Mouse (Mus musculus): ENCODE results near the gene Yipf2.
"Not testable (repeated sequence)": the region's sequence is repeated elsewhere in the genome, so short reads cannot be mapped to it uniquely, and the experiment has no call there.

Gene Yipf2

DNA sequence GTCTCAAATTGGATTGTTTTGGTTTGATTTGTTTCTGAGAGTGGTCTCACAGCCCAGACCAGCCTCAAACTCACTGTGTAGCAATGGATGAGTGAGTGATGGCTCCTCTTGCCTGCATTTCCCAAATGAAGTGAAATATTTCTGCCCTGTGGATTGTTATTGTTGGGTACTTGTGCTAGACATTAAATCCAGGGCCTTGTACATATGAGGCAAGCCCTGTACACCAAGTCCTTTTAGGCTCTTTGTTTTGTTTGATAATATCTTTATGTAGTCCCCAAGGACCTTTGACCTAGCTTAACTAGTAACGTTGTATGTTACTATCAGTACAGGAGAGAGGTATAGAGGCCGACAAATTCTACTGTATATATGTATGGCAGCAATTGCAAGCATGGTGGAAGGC lies 2.2 kb upstream of the Yipf2 start:
- no peak for DNase-seq

DNA sequence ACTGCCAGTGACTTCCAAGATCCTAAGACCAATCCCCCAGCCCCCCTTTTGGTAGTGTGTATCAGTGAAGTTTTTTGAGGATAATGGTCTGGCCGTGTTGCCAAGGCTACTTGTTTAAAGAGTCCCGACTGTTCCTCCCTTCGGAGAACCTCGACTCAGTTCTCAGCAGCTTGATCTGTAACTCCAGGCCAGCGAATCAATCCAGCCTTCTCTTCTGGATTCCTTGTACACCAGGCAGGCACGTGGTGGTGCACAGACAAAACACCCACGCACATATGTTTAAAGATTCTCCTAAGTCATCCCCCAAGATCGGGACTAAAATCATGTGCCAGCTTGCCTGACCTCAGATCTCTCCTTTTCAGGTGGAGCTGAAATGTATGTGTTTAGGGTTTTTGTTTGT lies 1.7 kb upstream of the Yipf2 start:
- not testable (repeated sequence) for DNase-seq

DNA sequence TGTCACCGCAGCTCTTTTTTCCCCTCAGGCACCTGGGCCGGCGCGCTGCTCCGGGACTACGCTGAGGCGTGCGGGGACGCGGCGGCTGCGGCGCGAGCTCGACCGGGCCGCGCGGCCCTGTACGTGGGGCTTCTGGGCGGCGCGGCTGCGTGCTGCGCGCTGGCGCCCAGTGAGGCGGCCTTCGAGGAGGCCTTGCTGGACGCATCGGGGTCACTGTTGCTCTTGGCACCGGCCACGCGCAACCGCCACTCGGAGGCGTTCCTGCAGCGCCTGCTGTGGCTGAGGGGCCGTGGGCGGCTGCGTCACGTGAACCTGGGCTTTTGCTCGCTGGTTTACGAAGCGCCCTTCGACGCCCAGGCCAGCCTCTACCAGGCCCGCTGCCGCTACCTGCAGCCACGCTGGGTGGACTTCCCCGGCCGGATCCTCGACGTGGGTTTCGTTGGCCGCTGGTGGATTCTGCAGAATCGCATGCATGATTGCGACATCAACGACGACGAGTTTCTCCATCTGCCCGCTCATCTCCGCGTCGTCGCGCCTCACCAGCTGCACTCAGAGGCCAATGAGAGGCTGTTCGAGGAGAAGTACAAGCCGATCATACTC lies 594 bp upstream of the Yipf2 start:
- DNase-seq = peak; percentile 42

DNA sequence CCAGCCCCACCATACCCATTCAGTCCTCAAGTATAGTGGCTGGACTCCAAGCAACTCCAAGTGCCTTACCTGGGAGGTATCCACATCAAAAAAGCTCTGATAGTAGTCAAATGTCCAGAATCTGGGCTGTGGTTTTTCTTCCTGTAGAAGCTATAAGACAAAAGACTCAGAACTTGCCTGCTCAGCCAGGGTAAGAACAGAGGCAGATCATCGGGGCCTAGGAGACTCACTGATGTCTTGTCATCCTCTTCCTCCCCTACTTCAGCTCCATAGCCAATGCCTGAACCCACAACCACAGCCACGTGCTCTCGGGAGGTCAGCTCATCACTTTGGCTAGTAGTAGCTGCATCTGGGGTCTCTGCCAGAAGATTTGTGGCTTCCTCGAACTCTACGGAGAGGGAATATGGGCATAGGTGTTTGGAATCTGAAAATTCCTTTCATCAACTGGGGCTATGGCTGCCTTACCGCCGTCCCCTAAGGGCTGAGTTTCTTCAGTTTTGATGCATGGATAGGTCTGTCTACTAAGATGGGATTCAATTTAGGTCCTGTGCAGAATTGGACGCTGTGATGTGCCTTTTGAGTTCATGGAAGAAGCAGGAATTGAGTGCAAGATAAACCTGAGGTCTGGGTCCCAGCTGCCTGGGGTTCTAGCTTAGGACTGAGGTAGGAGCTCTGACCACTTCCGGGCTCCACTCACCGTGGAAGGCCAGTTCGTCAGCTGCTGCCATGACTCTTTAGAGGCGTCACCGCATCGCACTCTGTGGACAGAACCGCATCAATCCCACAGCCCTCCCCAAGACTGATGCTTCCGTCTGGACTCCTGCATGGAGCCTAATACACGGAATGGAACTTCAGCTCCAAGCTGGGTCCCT lies 561 bp downstream of the Yipf2 start:
- no peak for DNase-seq

DNA sequence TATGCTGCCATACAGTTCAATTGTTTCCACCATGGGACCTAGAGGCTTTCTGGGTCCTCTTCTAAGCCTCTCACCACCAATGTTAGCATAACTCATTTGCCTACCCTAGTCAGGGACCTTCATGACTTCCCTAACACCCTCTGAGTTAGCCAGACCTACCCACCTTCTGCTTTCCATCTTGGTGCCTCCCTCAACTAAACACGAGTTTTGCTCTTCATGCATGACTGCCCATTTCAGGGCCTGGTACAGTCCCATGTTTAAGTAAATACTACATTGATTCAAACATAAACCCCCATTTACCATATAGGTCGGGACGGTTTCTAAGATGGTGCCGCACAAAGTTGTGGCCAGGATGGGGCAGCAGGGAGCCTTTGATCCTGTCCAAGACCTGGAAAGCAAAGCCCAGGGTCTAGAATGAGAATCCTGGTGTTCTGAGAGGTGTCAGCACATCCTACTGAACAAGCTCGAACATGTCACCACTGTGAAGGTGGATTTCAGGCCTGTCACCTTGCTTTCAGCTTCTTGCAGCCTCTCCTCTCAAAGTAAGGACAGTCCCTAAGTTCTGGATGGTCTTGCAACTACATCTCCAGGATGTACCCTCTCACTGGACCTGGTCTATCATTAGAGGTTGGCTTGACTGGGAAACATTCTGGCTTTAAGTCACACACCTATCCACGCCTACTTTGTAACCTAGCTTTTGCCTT lies 1.3 kb downstream of the Yipf2 start:
- DNase-seq = no peak

DNA sequence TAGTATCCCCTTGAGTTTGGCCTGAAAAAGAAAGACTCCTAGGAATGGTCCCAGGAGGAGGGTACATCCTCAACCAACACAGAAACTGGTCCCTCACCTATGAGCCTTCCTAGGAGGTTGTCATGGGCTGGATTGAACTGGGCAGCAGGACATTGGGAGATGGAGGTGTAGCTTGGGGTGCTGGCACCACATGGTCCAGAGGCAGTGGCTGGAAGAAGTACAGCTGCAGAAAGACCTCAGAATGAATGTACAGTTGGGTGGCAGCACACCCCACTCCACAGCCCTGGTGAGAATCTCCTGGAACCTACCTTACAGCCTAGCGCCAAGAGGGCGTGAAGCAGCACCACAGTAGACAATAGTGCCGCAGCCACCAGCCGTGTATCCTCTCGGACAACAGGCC lies 3.1 kb downstream of the Yipf2 start:
- no peak for DNase-seq

DNA sequence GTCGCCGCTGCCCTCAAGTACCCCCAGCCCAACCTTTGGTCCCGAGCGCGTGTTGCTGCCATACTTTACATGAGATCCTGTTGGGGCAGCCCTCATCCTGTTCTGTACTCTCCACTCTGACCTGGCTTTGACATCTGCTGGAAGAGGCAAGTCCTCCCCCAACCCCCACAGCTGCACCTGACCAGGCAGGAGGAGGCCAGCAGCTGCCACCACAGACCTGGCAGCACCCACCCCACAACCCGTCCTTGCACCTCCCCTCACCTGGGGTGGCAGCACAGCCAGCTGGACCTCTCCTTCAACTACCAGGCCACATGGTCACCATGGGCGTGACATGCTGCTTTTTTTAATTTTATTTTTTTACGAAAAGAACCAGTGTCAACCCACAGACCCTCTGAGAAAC lies 4.3 kb downstream of the Yipf2 start:
- DNase-seq = no peak

DNA sequence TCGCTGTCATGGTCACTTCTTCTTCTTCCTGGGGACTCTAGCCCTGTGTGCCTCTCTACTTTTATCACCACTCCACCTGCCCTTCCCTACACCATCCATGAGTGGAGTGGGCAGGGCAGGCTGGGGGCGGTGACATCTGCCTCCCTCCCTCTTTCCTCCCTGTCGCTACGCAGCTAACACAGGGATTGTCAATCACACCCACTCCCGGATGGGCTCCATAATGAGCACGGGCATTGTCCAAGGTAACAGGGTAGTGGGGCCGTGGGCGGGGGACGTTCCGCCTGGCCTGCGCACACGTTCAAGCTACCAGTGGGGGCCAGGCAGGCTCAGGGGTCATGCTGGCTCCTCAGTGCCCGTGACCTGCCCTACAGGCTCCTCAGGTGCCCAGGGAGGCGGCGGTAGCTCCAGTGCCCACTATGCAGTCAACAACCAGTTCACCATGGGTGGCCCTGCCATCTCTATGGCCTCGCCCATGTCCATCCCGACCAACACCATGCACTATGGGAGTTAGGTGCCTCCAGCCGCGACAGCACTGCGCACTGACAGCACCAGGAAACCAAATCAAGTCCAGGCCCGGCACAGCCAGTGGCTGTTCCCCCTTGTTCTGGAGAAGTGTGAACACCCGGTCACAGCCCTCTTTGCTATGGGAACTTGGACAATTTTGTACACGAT lies 4.8 kb downstream of the Yipf2 start:
- DNase-seq = no peak

DNA sequence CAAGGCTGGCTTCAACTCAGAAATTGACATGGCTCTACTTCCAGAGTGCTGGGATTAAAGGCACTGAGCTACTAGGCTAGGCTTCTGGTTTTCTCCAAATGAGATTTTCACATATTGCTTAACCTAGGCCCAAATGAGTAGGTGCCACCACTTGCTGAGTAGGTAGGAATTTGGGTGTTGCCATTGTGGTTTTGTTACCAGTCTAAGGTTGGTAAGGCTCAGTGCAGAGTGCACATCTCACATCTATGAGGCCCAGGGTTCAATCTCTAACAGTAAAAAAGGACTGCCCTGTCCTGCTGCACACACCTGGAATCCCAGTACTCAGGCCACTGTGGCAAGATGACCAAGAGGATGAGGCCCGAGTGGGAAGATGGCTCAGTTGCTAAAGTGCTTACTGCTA lies 7.2 kb downstream of the Yipf2 start:
- DNase-seq = no peak

DNA sequence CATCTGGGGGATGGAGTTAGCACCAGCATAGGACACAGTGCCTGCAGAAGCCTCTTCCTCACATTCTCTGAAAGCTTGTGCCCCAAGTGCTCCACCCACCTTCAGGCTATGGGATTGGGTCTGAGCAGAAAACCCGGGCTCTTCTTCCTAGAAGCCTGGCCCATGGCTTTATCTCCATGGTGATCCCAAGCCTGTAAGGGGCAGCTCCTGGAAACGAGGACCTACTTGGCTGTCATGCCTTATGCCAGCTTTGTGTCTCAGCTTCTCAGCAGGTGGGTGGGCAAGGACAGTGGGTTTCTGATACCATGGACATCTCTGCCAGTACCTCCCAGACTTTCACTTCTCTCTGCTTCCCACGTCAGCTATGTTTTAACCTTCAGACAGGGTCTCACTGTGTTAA lies 14.4 kb downstream of the Yipf2 start:
- no peak for DNase-seq

DNA sequence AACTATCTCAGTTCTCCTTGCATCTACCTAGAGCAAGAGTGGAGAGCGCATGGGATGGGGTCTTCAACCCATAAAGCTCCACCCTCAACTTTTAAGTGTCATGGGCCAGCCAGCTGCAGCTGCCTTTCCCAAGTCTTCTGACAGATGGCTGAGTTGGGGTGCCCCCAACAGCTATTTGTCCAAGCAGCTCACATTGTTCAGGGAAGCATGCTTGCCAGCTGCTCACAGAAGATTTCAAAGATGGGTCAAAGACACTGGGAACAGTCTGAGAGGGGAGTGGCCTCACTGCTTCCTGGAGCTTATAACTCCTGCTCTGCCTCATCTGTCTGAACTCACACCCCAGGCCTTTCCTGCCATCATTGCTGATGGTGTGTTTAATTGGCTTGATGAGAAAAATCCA lies 16.3 kb downstream of the Yipf2 start:
- DNase-seq = no peak

DNA sequence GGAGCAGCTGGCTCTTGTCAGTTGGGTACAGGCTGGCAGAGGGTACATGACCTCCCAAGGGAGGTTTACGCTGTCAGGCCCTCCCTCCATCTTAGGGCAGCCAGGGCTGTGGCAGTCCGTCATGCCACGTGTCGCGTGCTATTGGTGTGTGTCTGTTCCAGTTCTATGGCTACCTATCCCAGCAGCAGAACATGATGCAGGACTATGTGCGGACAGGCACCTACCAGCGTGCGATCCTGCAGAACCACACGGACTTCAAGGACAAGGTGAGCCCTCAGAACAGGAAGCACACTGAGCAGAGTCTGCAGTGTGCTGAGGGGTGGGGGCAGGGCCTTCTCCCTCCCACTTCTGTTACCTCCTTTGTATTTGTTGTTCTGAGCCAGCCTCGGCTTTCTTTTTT lies 17.4 kb downstream of the Yipf2 start:
- DNase-seq = no peak

DNA sequence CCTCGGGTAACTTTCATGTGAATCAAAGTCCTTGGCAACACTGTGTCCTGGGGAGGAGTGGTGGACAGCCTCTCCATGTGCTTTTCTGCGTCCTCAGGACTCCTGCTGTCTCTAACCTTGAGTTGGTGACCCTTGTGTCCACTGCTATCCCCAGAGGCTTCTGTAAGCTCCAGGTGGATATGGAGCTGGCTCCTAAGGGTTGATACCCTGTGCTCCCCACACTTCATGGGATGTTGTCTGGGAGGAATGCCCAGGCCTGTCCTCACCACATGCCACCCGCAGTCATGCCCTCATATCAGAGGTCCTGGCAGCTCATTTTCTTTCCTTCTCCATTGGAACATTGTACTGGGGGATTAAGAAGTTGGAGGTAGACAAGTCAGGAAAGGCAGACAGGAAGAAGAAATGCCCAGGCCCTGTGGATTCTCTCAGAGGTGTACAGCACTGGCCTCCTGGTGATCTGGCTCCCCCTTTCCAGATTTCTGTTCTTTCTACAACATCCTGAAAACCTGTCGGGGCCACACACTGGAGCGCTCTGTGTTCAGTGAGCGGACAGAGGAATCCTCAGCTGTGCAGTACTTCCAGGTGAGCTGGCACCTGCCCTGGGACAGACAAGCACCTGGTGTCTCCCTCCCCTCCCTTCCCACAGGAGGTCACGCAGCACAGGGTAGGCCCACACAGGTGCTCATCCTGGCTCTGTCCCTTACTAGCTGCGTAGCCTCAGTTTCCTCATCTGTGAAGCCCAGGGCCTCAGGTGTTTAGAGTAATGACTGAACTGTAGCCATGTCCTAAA lies 18.4 kb downstream of the Yipf2 start:
- no peak for DNase-seq

DNA sequence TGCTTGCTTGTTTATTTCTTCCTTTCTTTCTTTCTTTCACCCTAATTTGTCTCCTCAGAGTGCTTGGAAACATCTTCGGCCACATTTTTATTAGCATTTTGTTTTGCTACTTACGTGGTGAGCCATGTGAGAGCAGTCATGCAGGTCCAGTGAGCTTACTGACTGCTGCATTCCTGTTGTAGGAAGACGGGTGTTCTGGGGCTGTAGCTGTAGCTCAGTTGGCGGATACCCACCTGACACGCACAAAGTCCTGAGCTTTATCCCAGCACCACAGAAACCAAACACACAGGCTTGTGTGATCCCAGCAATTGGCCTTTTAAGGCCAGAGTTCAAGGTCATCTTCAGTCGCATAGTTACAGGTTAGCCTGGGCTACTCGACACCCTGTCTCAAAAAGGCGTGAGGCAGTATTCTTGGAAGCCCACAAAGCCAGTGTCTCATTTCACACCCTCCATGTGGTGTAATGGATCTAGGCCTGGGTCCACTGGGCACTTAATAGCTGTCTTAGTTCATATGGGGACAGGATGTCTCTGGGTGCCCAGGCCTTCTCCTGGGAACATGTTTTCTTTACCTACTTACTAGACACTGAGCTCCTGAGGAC lies 23.9 kb downstream of the Yipf2 start:
- no peak for DNase-seq

DNA sequence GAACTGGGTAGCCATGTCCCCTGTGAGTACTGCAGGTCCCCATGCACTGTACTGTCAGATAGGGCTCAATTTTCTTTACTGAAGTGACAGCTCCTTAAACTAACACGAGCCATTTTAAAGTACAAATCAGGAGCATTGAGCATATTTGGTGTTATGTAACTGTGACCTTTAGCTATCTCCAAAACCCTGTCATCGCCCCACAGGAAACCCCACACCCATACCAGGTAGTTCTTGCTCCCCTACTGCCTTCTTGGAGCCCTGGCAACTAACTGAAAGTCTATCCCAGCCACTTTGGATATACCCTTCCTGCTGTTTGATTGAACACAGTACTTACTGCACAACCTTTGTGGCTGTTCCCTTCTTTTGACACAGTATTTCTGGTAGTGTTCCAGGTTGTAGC lies 25.6 kb downstream of the Yipf2 start:
- DNase-seq = no peak

DNA sequence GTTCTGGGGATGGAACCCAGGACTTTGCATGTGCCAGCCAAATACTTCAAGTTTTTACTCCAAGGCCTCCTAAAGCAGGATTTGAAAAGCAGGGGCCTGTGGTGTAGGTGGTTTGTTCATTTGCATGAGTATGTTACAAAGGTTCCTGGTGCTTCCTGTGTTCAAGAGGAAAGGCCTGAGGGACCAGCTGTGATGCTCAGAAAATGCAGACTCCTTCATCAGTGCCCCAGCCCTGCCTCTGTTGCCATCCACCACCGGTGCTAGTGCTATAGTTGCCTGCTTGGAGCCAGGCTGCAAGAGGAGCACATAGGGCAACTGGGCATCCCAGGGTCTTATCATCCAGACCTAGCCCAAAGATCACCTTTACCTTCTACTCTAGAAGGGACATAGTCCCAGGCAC lies 26.1 kb downstream of the Yipf2 start:
- no peak for DNase-seq

DNA sequence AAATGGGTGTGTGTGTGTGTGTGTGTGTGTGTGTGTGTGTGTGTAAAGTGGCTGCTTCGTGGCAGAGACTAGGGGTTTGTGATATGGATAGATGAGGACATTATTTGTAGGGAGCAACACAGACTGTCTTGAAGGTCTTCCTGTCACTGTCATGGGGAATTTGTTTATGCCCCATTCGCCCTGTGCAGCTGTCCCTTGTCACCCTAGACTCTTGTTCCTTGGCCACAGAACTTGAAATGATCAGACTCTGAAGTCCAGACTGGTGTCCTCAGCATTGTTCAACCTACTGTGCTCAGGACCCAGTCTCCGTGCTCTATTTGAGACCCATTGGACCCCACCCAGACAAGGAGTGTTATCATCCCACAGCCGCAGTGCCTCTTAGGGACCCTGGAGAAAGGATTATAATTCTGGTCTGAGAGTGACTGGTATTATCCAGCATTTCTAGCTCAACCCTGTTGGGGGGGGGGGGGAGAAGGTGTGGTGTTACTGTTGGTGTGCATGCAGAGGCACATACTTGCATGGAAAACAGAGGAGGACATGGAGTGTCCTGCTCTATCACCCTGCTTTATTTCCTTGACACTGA lies 27.5 kb downstream of the Yipf2 start:
- no peak for DNase-seq

DNA sequence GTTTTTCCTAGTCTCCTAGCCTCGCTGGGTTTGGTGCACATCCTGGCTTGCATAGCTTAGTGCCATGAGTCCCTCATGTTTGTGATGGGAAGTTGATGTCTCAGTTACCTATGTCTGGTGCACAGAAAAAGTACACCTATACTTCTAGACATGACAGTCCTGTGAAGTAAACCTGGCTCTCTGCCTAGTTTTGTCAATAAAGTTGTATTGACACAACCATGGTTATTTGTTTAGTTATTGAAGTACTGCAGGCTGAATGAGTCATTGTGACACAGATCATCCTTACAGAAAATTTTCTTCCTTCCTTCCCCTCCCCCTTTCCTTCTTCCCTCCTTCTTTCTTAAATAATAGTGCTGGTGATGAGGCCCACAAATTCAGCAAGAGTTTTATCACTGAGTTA lies 28.2 kb downstream of the Yipf2 start:
- DNase-seq = no peak

DNA sequence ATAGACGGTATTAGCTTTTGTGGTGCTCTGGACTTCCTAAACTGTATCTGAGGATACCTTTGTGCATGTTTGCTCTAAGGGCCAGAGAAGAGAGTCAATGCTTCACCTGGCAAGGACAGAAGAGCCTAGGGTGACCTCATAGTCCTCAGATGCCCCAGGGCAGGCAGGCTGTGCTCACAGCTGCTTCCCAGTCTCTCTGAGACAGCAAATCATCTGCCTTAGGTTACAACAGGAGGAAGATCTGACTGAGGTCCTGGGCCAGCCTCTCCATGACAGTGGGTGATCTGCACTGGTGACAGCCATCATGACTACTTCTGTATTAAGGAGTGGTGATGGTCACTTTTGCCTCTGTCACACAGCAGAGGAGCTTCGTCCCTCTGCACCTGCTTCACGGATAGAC lies 33.5 kb downstream of the Yipf2 start:
- DNase-seq = no peak

DNA sequence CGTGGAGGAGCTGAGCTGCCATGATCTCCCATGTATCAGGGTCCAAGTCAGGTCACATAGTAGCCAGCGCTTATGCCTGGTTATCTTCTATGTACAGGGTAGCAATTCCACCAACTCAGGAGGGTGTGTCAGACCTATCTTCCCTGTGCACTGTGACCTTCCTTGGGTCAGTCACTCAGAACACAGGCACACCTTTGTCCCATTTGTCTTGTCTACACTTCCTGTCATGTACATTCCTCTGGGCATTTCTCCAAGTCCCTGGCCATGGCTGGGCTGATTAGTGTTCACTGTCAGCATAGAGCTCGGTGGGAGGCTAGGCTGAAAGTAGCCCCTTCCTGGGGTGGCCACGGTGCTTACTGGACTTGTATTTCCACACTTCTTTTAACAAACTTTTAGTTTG lies 34.3 kb downstream of the Yipf2 start:
- no peak for DNase-seq

DNA sequence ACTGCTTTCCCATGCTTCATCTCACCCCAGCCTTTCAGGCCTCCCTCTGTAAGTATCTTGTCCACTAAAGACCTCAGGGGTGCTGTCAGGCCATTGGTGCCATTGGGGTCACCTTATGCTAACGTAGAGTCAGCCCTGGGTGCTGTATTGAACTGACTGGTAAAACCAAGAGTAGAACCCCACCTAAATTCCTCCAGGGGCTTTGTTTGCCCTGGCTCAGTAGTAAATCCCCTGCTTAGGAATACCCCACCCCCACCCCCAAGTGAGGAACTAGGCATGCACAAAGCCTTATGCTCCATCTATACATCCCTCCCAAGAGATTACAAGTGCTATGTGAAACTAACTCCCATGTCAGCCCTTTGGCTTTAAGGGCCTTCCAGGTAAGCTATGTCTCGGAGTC lies 35.1 kb downstream of the Yipf2 start:
- no peak for DNase-seq

DNA sequence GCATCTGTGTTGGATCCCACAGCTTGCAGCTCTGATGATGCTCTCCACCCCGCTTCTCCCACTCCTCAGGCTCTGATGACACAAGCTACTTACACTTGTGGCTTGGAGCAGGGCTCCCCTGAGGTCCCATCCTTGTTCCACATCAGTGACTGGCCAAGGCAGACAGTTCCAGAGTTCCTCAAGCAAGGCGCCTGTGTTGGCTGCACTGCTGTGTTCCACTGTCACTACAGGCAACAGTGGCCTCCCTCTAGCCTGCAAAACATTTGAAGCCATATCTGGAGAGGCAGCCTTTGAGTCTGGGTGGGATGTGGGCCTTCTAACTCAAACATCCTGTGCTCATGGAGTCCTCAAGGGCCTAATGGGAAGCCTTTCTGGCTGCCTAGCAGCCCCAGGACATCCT lies 35.6 kb downstream of the Yipf2 start:
- DNase-seq = no peak
